Mouse (Mus musculus) E14TG2a.4 (cell line): ENCODE data around the gene Recql.

Experiments used
- H3K27me3 ChIP-seq: 2 replicates; pipeline ENCODE4 v1.6.1; 2014; ENCODE audit warnings: low read length, control low read depth; ENCODE audit not compliant: insufficient read depth
- H3K36me3 ChIP-seq: 2 replicates; pipeline ENCODE4 v1.6.1; 2014; ENCODE audit warnings: low read length, control low read depth; ENCODE audit not compliant: insufficient read depth
- H3K4me1 ChIP-seq: replicated peaks from 2 replicates; pipeline ENCODE4 v1.6.1; 2014; ENCODE audit warnings: low read depth, low read length, control low read depth
- H3K4me3 ChIP-seq: replicated peaks from 2 replicates; pipeline ENCODE4 v1.5.1; 2014; ENCODE audit warnings: mild to moderate bottlenecking, low read length
- H3K9me3 ChIP-seq: 2 replicates; pipeline ENCODE4 v1.6.1; 2014; ENCODE audit warnings: low read length, control low read depth
- CTCF ChIP-seq: conservative IDR thresholded peaks from 2 replicates; pipeline ENCODE4 v1.5.1; 2014; ENCODE audit warnings: low read length
- NANOG ChIP-seq: IDR thresholded peaks from 2 replicates; pipeline ENCODE4 v1.6.1; 2014; ENCODE audit warnings: borderline replicate concordance, low read length, mixed read lengths
- POU5F1 ChIP-seq: IDR thresholded peaks from 2 replicates; pipeline ENCODE4 v1.6.1; 2014; ENCODE audit warnings: low read length, borderline replicate concordance

Gene Recql

DNA sequence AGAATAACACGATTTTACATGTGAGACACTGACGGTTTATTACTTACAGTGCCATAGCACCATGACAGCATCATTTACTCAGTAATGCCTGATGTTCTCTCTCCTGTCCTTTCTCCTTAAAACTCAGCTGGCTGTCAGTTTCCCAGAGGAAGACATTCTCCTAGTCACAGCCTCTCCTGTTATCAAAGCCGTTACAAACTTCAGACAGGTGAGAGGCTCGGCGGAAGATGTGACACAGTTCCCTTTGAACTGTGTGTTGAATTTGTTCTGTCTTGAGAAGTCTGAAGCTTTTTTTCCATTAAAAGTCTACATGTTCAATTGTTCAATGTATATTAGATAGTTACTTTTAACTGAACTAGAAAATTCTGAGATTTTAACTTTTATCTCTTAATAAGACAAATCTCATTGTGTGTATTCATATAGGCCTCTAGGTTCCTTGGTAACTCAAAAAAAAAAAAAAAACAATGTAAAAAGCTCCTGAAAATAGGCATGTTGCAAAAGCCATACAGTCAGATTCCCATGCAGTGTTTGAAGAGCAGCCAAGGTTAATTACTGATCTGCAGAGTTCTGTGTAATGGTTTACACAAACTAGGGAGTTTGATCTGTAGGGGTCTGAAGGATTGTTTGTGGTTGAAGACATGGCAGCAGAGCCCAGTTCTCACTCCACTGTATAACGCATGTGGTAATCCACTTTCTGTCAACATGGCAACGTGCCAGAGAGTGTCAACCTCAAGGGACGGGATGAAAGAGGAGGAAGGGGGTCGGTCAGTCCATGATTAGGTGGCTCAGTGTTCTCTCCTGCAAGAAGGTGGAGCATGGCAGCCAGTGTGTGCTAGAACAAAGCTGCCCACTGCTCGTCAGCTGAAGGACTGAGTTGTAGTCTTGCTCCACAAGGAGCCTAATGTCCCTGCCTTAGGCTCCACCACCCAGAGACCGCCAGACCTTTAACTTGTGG is 39.2 kb downstream of the Recql start:
- Histone ChIP-seq H3K36me3 (peaks cover 40% of the 10 kb centered on the region), H3K27me3 (no peaks in the 10 kb centered on the region), H3K4me3 (no peak overlapping the region), H3K9me3 (no peaks in the 10 kb centered on the region), H3K4me1 (peaks cover 16% of the 10 kb centered on the region)
- TF ChIP-seq NANOG (no peak), POU5F1 (no peak), CTCF (no peak)

GRCm38 (mm10) chr6:142346181-142347110 is 40.4 kb downstream of the Recql start:
- no peaks in the 10 kb centered on the region for H3K27me3 ChIP-seq

GRCm38 (mm10) chr6:142345440-142346038 is 41.3 kb downstream of the Recql start, which contains the start of gene Pyroxd1:
Pyroxd1 (plus strand) TSS chr6:142345654.
- Histone ChIP-seq H3K27me3 (no peaks in the 10 kb centered on the region), H3K9me3 (no peaks in the 10 kb centered on the region), H3K36me3 (peaks cover 20% of the 10 kb centered on the region; the same call in 1 of the 2 replicates), H3K4me1 (peaks cover 16% of the 10 kb centered on the region), H3K4me3 (peak within 1 kb of the TSS; percentile 90)
- TF ChIP-seq POU5F1 (no peak), NANOG (no peak), CTCF (no peak)

More at GRCm38 (mm10) chr6:142346181-142347110, 40.4 kb downstream of the Recql start:
- Histone ChIP-seq H3K36me3 (peaks cover 28% of the 10 kb centered on the region), H3K4me3 (peak overlapping the region; percentile 90), H3K4me1 (peaks cover 16% of the 10 kb centered on the region), H3K9me3 (no peaks in the 10 kb centered on the region)
- TF ChIP-seq POU5F1 (no peak), NANOG (no peak)

- H3K27me3 ChIP-seq = no peaks in the 10 kb centered on the region
- no peak overlapping the region for H3K4me3 ChIP-seq
- peaks cover 2% of the 10 kb centered on the region; the same call in 1 of the 2 replicates for H3K36me3 ChIP-seq
- H3K4me1 ChIP-seq = peaks cover 16% of the 10 kb centered on the region
- H3K9me3 ChIP-seq = no peaks in the 10 kb centered on the region
- TF ChIP-seq CTCF (peak; percentile 84), NANOG (no peak), POU5F1 (no peak)
Measured at GRCm38 (mm10) chr6:142343561-142343960, 43.3 kb downstream of the Recql start.

GRCm38 (mm10) chr6:142339576-142339975 is 47.3 kb downstream of the Recql start:
- H3K9me3 ChIP-seq = no peaks in the 10 kb centered on the region
- no peaks in the 10 kb centered on the region for H3K36me3 ChIP-seq
- H3K27me3 ChIP-seq = no peaks in the 10 kb centered on the region
- H3K4me1 ChIP-seq = no peaks in the 10 kb centered on the region
- no peak overlapping the region for H3K4me3 ChIP-seq
- TF ChIP-seq NANOG (no peak), POU5F1 (no peak), CTCF (no peak)

GRCm38 (mm10) chr6:142338961-142339360 is 47.9 kb downstream of the Recql start:
- Histone ChIP-seq H3K4me3 (no peak overlapping the region), H3K27me3 (no peaks in the 10 kb centered on the region)
- TF ChIP-seq NANOG = no peak
- no peak for TF ChIP-seq CTCF
- TF ChIP-seq POU5F1 = no peak

GRCm38 (mm10) chr6:142329201-142329600 is 57.7 kb downstream of the Recql start:
- no peak for TF ChIP-seq CTCF
- no peak for TF ChIP-seq NANOG
- no peak for TF ChIP-seq POU5F1
- H3K4me3 ChIP-seq = no peak overlapping the region
- no peaks in the 10 kb centered on the region for H3K27me3 ChIP-seq
- no peaks in the 10 kb centered on the region for H3K36me3 ChIP-seq
- H3K9me3 ChIP-seq = no peaks in the 10 kb centered on the region
- peaks cover 9% of the 10 kb centered on the region for H3K4me1 ChIP-seq

More at GRCm38 (mm10) chr6:142338961-142339360, 47.9 kb downstream of the Recql start:
- Histone ChIP-seq H3K4me1 (no peaks in the 10 kb centered on the region), H3K36me3 (no peaks in the 10 kb centered on the region), H3K9me3 (no peaks in the 10 kb centered on the region)

DNA sequence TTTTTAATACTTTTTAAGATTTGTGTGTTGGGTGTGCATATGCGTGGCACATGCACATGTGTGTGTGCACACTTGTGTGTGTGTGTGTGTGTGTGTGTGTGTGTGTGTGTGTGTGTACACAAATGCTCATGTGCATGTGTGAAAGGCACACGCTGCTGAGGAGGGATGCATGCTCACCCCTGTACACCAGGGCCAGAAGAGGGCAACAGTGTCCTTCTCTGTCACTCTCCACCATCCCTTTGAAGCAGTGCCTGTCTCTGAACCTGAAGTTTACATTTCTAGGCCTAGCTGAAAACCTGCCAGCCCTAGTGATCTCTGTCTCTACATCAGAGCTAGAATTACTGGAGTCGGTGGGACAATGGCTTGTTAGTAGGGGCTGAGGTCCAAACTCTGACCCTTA is 60.3 kb downstream of the Recql start:
- Histone ChIP-seq H3K4me3 (no peak overlapping the region), H3K9me3 (no peaks in the 10 kb centered on the region), H3K4me1 (peaks cover 14% of the 10 kb centered on the region), H3K27me3 (no peaks in the 10 kb centered on the region), H3K36me3 (no peaks in the 10 kb centered on the region)
- TF ChIP-seq CTCF (no peak), NANOG (no peak), POU5F1 (no peak)
